Mouse (Mus musculus) intestine, postnatal 0 days (tissue): ENCODE data around the gene Efna4. TPM values are rescaled to one million over a fixed set of nuclear protein-coding genes. Genes with fewer than 3 reads are reported as not detected.
A peak's percentile ranks its signal among the peaks of the same experiment; 100 is the strongest.

Experiments used
- ATAC-seq: fragments of 200-750 bp; cut with Nextera tagmentation; 2 replicates; pipeline ENCODE4 v1.8.0; 2017; ENCODE audit warnings: mild to moderate bottlenecking, moderate TSS enrichment, moderate library complexity
- H3K27ac ChIP-seq: fragments of 300-500 bp; sonication (generic); 2 replicates; pipeline ENCODE4 v1.5.1; 2014; ENCODE audit warnings: mild to moderate bottlenecking, low read depth, low read length, moderate library complexity
- H3K27me3 ChIP-seq: fragments of 300-500 bp; sonication (generic); replicated peaks from 2 replicates; pipeline ENCODE4 v1.6.1; 2014; ENCODE audit warnings: low read length, mixed read lengths; ENCODE audit not compliant: control insufficient read depth, insufficient read depth
- H3K36me3 ChIP-seq: fragments of 300-500 bp; sonication (generic); 2 replicates; pipeline ENCODE4 v1.6.1; 2014; ENCODE audit warnings: mild to moderate bottlenecking, moderate library complexity; ENCODE audit not compliant: control insufficient read depth, insufficient read depth
- H3K4me1 ChIP-seq: fragments of 300-500 bp; sonication (generic); replicated peaks from 2 replicates; pipeline ENCODE4 v1.6.1; 2014; ENCODE audit warnings: antibody characterized with exemption, low read length, mixed read lengths; ENCODE audit not compliant: control insufficient read depth, insufficient read depth
- H3K4me2 ChIP-seq: fragments of 300-500 bp; sonication (generic); replicated peaks from 2 replicates; pipeline ENCODE4 v1.6.1; 2014; ENCODE audit warnings: low read depth, mild to moderate bottlenecking, moderate library complexity
- H3K4me3 ChIP-seq: fragments of 300-500 bp; sonication (generic); 2 replicates; pipeline ENCODE4 v1.5.1; 2014; ENCODE audit warnings: low read depth, low read length
- H3K9ac ChIP-seq: fragments of 300-500 bp; sonication (generic); 2 replicates; pipeline ENCODE4 v1.6.1; 2014; ENCODE audit warnings: mild to moderate bottlenecking, low read depth, low read length
- H3K9me3 ChIP-seq: fragments of 300-500 bp; sonication (generic); 2 replicates; pipeline ENCODE4 v1.6.1; 2016; ENCODE audit warnings: mixed run types; ENCODE audit not compliant: control insufficient read depth
- CTCF ChIP-seq: sonication (generic); IDR thresholded peaks from 2 replicates; pipeline ENCODE4 v1.5.1; 2016; ENCODE audit warnings: low read depth, mild to moderate bottlenecking, control low read depth, antibody characterized with exemption, moderate library complexity
- WGBS: fragments of 180-500 bp; shearing (Covaris S2); extraction: QIAGEN DNeasy Blood & Tissue Kit; methylation state at CpG from one replicate; pipeline ENCODE4 v1.1.7; 2014; 5-methylcytosine and 5-hydroxymethylcytosine counted together
- polyA plus RNA-seq: library from polyadenylated mRNA; unstranded; fragments of >200 nt; fragmentation: Nextera tagmentation; extraction: Ambion mirVana; gene quantifications from 2 replicates; pipeline ENCODE4 v1.2.1, GENCODE M21; 2015

Gene Efna4
- polyA plus RNA-seq, 1 experiment from 2014 or later = 5.3 TPM

- WGBS = 67% methylated on average over 5 of the region's 5 CpGs
- Histone ChIP-seq H3K36me3 (peaks cover 38% of the 10 kb centered on the region), H3K9me3 (no peaks in the 10 kb centered on the region), H3K4me1 (peaks cover 16% of the 10 kb centered on the region), H3K4me2 (no peak overlapping the region), H3K4me3 (no peak overlapping the region), H3K27ac (0 out of 2 replicates have a peak overlapping the region, but pooled peaks have one; percentile 0), H3K9ac (no peak overlapping the region), H3K27me3 (no peaks in the 10 kb centered on the region)
- TF ChIP-seq CTCF = no peak
- ATAC-seq = no peak
These were observed 45.1 kb upstream of the Efna4 start for GRCm38 (mm10) chr3:89382950-89383349.

DNA sequence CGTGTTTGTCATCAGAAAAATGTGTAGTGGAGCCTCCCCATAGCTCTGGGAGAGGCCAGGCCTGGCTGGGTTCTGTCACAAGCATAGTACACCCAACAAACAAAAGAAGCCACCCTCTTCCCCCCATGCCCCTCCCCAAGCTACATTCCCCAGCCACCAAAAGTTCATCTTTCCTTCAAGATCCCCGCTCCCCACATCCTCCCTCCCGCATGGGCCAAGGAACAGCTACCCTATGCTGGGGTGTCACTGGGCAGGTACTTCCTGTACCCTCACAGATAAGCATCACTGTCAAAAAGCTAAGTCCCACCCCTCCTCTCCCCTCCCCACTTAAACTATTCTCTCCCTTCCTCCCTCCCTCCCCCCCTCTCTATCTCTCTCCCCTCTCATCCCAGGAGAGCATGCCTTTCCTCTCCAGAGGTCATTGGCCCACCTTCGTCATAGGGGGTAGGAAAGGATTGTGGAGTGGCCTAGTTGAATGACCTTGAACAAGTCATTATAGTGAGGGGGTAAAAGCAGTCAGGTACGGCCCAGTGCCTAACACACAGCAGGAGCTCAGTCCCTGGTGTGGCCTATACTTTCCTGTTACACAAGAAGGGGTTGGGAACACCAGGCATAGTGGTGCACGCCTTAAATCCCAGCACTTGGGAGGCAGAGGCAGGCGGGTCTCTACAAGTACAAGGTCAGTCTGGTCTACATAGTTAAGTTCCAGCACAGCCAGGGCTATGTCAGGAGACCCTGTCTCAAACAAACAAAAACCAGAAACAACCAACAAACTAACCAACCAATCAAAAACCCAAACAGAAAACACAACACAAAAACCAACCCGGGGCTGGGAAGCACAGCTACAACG, 44.4 kb upstream of the Efna4 start:
- peaks cover 16% of the 10 kb centered on the region for H3K4me1 ChIP-seq
- H3K4me3 ChIP-seq = no peak overlapping the region
- H3K4me2 ChIP-seq = no peak overlapping the region
- WGBS = 84% methylated on average over 9 of the region's 9 CpGs
- peaks cover 38% of the 10 kb centered on the region for H3K36me3 ChIP-seq
- ATAC-seq = no peak
- no peak overlapping the region for H3K9ac ChIP-seq
- no peaks in the 10 kb centered on the region for H3K27me3 ChIP-seq
- H3K9me3 ChIP-seq = no peaks in the 10 kb centered on the region
- H3K27ac ChIP-seq = no peak overlapping the region
- TF ChIP-seq CTCF = no peak

- Histone ChIP-seq H3K4me2 (no peak overlapping the region), H3K36me3 (peaks cover 42% of the 10 kb centered on the region), H3K4me3 (no peak overlapping the region), H3K27me3 (no peaks in the 10 kb centered on the region), H3K9me3 (no peaks in the 10 kb centered on the region), H3K27ac (no peak overlapping the region), H3K9ac (no peak overlapping the region), H3K4me1 (peaks cover 9% of the 10 kb centered on the region)
- ATAC-seq = no peak
- no peak for TF ChIP-seq CTCF
- WGBS = 78% methylated on average over 11 of the region's 11 CpGs
These were observed 43.4 kb upstream of the Efna4 start for GRCm38 (mm10) chr3:89381233-89381632.

- Histone ChIP-seq H3K4me1 (peaks cover 9% of the 10 kb centered on the region), H3K9ac (no peak overlapping the region), H3K9me3 (no peaks in the 10 kb centered on the region), H3K27ac (no peak overlapping the region), H3K27me3 (no peaks in the 10 kb centered on the region), H3K4me2 (no peak overlapping the region), H3K36me3 (peaks cover 43% of the 10 kb centered on the region), H3K4me3 (no peak overlapping the region)
- TF ChIP-seq CTCF = no peak
- ATAC-seq = no peak
- 90% methylated on average over 18 of the region's 18 CpGs for WGBS
These were observed 42.9 kb upstream of the Efna4 start for GRCm38 (mm10) chr3:89380711-89381110.

DNA sequence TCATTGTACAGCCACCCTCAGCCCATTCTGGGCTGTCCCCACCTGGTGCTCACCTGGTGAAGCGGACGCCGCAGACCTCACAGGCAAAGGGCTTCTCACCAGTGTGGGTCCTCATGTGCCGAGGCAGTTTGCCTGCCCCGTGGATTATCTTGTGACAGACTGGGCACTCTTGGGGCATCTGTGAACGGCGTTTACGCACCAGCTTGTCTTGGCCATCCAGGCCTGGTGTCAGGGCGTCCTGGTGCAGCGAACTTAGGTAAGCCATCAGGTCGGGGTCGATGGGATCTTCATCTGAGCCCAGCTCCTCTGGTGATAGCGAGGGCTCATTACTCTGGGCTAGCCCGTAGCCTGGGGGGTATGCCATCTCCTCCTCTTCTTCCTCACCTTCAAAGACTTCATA, 42.5 kb upstream of the Efna4 start:
- Histone ChIP-seq H3K36me3 (peaks cover 43% of the 10 kb centered on the region), H3K27ac (no peak overlapping the region), H3K4me1 (peaks cover 9% of the 10 kb centered on the region), H3K9me3 (no peaks in the 10 kb centered on the region), H3K4me3 (no peak overlapping the region), H3K27me3 (no peaks in the 10 kb centered on the region), H3K9ac (no peak overlapping the region), H3K4me2 (no peak overlapping the region)
- no peak for TF ChIP-seq CTCF
- no peak for ATAC-seq
- WGBS = 89% methylated on average over 14 of the region's 14 CpGs

DNA sequence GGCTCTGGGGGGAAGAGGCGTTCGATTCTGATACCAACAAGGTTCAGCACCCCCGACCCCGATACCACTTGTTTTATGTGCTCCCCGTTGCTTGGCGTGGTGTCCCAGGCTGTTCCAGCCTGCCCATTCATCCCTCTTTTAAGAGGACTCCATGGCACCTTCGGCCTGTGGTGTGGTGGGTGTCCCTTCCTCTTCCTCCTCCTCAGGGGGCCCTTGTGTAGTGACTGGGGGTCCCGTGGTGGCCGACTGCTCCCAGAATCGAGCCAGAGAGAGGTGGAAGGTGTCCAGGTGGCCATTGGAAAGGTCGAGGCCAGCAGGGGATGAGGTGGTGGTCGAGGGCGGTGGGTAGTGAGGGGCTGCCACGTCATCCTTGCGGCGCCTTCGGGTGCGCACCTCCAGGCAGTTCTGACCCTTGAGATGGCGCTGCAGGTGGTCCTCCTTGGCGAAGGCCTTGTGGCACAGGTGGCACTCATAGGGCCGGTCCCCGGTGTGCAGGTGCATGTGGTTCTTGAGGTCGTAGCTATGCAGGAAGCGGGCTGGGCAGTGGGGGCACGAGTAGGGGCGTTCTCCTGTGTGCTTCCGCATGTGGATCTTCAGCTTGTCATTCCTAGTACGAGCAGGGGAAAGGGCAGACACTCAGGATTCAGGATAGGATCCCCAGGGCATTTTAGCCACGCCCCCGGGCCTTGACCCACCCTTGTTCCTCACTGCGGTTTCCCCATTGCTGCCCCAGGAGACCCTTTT, 41.7 kb upstream of the Efna4 start:
- H3K27me3 ChIP-seq = no peaks in the 10 kb centered on the region
- no peak overlapping the region for H3K4me2 ChIP-seq
- 0 out of 2 replicates have a peak overlapping the region, but pooled peaks have one; percentile 62 for H3K27ac ChIP-seq
- H3K9me3 ChIP-seq = no peaks in the 10 kb centered on the region
- 84% methylated on average over 31 of the region's 31 CpGs for WGBS
- no peak for TF ChIP-seq CTCF
- H3K4me3 ChIP-seq = no peak overlapping the region
- no peak overlapping the region for H3K9ac ChIP-seq
- H3K36me3 ChIP-seq = peaks cover 41% of the 10 kb centered on the region
- no peak for ATAC-seq
- peaks cover 9% of the 10 kb centered on the region for H3K4me1 ChIP-seq
